Mouse (Mus musculus): ENCODE results near the gene Lpcat1.

DNA sequence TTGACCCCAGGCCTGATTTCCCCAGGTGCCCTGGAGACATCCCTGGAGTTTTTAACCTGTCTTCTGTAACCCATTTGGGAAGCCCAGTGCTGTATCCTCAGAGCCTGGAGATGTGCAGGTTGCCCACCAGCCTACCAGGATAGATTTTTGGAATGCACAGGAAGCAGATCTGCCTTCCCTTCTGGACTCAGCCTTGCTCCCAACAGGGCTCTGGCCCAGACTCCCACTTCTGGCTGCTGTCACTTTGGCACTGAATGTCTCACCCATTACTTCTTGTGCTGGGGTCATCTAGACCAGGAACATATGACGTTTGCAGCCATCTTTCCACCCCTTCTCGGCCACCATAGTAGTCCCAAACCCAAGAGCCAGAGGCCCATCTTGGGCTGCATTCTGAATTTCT lies 10.8 kb downstream of the Lpcat1 start:
- TF ChIP-seq CTCF (IDR thresholded peaks at IDR 0.05; ENCODE audit: low read depth) (no peak), EP300 (IDR thresholded peaks at IDR 0.05; ENCODE audit: low read depth) (no peak)
